Mouse (Mus musculus) kidney, adult 2 months (tissue): ENCODE data around the gene Egr4.

ENCODE experiments used
- CTCF ChIP-seq: fragments of 200-500 bp; conservative IDR thresholded peaks from 2 replicates; pipeline ENCODE4 v1.5.1; 2011; ENCODE audit warnings: low read depth, mild to moderate bottlenecking, control low read depth, low read length, moderate library complexity, mixed read lengths; ENCODE audit not compliant: insufficient read depth, insufficient read length
- POLR2A ChIP-seq: fragments of 200-500 bp; IDR thresholded peaks from one replicate; pipeline ENCODE4 v1.6.1; 2011; ENCODE audit warnings: low read depth, low read length, control low read depth

DNA sequence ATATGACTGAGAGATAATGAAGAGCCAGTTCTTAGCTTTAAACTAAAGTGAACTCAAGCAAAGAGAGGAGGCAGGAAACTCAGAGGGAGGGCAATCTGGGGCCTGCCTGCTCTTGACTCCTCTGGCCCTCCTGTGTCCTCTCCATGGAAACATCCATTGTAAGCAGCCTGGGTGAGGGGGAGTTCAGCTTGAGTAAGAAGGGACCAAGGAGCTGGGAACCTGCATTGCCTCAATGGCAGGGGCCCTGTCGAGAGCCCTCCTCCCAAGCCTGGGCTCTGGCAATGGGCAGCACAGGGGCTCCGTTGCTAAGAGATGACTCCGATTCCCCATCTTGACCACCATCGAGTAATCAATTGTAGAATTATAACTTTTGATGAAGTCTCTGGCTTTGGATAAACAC is 24.9 kb downstream of the Egr4 start:
- TF ChIP-seq POLR2A = no peak
- no peak for TF ChIP-seq CTCF
